21 mouse cellular contexts compared by ENCODE assay signal in the genomic region with DNA sequence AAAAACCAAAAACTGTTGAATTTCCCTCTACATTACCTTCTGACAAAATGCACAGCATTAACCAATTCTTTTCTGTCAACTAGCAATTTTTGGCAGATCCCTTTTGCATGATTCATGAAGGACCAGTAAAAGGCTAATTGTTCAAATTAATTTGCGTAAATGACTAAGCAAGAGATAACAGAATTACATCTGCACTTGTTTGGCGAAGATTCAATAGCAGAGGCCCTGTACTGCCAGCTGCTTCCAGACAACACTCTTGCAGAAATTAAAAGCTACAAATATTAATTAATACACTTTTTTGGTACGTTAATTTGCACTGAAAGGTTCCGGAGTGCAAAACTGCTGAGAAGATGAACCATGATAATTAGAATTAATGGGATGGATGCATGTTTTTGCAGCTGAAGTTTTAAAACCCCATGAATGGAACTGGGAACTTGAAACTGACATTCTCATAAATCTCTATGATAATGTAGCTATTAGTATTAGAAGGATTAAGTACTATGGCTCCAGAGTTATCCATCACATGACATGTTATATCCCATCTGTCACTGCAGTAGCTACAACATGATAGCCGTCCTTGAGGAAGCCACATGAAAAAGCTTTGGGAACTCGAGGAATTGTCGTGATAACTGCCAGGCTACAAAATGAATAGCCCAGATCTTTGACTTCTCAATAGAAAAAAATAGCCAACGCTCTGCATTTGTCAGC.
DNase-seq lines count a peak whose midpoint lies in the region; ATAC-seq and TF ChIP-seq lines count a peak whose summit lies in the region.
"Had no signal": no experiment of that assay in that cellular context is flagged by ENCODE, and none has a peak within 500 bp of the region (broad histone marks: within the 10 kb centered on the region; RNA-seq: fewer than 3 reads in every experiment).

No protein-coding gene starts in this region.

- TF ChIP-seq RAD21 in MEL (IDR thresholded peaks at IDR 0.05; ENCODE audit: low read depth, low read length) = no peak

- TF ChIP-seq CTCF in kidney, postnatal 0 days (IDR thresholded peaks at IDR 0.05; ENCODE audit: low read depth) = no peak
- TF ChIP-seq CTCF in MEL (IDR thresholded peaks at IDR 0.05 in 2 of 3, conservative IDR thresholded peaks at IDR 0.05 in 1 of 3; ENCODE audit: control insufficient read depth in 1 of 3, insufficient read depth in 1 of 3, low read depth in 2 of 3, low read length in 3 of 3, poor library complexity in 1 of 3, severe bottlenecking in 1 of 3) = no peak

- H3K36me3 ChIP-seq in kidney, postnatal 0 days (ENCODE audit: insufficient read depth, low read length) = no peaks in the 10 kb centered on the region
- H3K36me3 ChIP-seq in MEL (ENCODE audit: control insufficient read depth in 1 of 2, insufficient read depth in 2 of 2, low read length in 2 of 2) = peaks cover 0 to 4% of the 10 kb centered on the region in 2 experiments; a peak in 2 of 4 replicates
- no peaks in the 10 kb centered on the region for H3K36me3 ChIP-seq in hindbrain, embryonic 13.5 days
- H3K36me3 ChIP-seq: embryonic facial prominence, embryonic 12.5 days; limb, embryonic 10.5 days; liver, embryonic 13.5 days; stomach, embryonic 15.5 days had no signal

- H3K4me3 ChIP-seq in kidney, postnatal 0 days (replicated peaks; ENCODE audit: low read depth, low read length) = no peak overlapping the region
- no peak overlapping the region for H3K4me3 ChIP-seq in MEL (ENCODE audit: control insufficient read depth in 1 of 2, insufficient read depth in 1 of 2, low read depth in 2 of 2, low read length in 2 of 2)
- no peak overlapping the region for H3K4me3 ChIP-seq in hindbrain, embryonic 13.5 days
- H3K4me3 ChIP-seq: embryonic facial prominence, embryonic 12.5 days; gastrocnemius, adult 2 months; heart, adult 2 months; limb, embryonic 10.5 days; liver, embryonic 13.5 days; megakaryocyte, embryonic 14.5 days; stomach, embryonic 15.5 days had no signal

- ATAC-seq in kidney, postnatal 0 days (replicated peaks; ENCODE audit: low FRiP score, low read depth) = no peak
- ATAC-seq in hindbrain, embryonic 13.5 days (ENCODE audit: low FRiP score) = peak; percentile 76; the same call in 1 of the 2 replicates
- no peak for ATAC-seq in megakaryocyte-erythroid progenitor cell, adult 5-6 weeks (replicated peaks; ENCODE audit: low FRiP score, low TSS enrichment, poor library complexity, severe bottlenecking)
- ATAC-seq: inflammation-experienced regulatory T-cells, adult 6 months; lung, postnatal 0 days had no signal

- peak; percentile 61 for DNase-seq in kidney, postnatal 0 days (ENCODE audit: low spot score)
- DNase-seq in kidney, adult 9 months = no peak
- peak; percentile 6 for DNase-seq in MEL (ENCODE audit: low read depth, low spot score)
- DNase-seq in brain, adult 2 months (ENCODE audit: low read depth, low spot score) = peak; percentile 23
- DNase-seq in left cerebral cortex, postnatal 36 days (ENCODE audit: low spot score in 2 of 2) = no peak
- DNase-seq in cerebellum, postnatal 4 days (ENCODE audit: low spot score in 2 of 2) = no peak
- DNase-seq: adrenal gland, postnatal 10 days; cerebellum, adult 9-11 months; gastrocnemius, adult 2 months; heart, adult 2 months; liver, embryonic 13.5 days; spleen, adult 18-20 months; thymus, postnatal 14 days had no signal

- no peak overlapping the region for H3K27ac ChIP-seq in kidney, postnatal 0 days
- H3K27ac ChIP-seq in MEL (ENCODE audit: control insufficient read depth, low read depth, low read length) = no peak overlapping the region
- no peak overlapping the region for H3K27ac ChIP-seq in hindbrain, embryonic 13.5 days
- H3K27ac ChIP-seq: embryonic facial prominence, embryonic 12.5 days; gastrocnemius, adult 2 months; heart, adult 2 months; limb, embryonic 10.5 days; liver, embryonic 13.5 days; stomach, embryonic 15.5 days had no signal

- no peak overlapping the region for H3K4me2 ChIP-seq in kidney, postnatal 0 days (ENCODE audit: low read length)
- no peak overlapping the region for H3K4me2 ChIP-seq in hindbrain, embryonic 13.5 days
- H3K4me2 ChIP-seq: embryonic facial prominence, embryonic 12.5 days; liver, embryonic 13.5 days; stomach, embryonic 15.5 days had no signal

- H3K9me3 ChIP-seq in kidney, postnatal 0 days (replicated peaks; ENCODE audit: low read length) = no peaks in the 10 kb centered on the region
- H3K9me3 ChIP-seq in MEL (replicated peaks; ENCODE audit: insufficient read depth, low read length) = no peaks in the 10 kb centered on the region
- no peaks in the 10 kb centered on the region for H3K9me3 ChIP-seq in hindbrain, embryonic 13.5 days
- H3K9me3 ChIP-seq: embryonic facial prominence, embryonic 12.5 days; limb, embryonic 10.5 days; liver, embryonic 13.5 days; megakaryocyte, embryonic 14.5 days; stomach, embryonic 15.5 days had no signal

- H3K27me3 ChIP-seq in kidney, postnatal 0 days (ENCODE audit: insufficient read depth, low read length) = no peaks in the 10 kb centered on the region
- H3K27me3 ChIP-seq in MEL (ENCODE audit: control insufficient read depth in 1 of 2, insufficient read depth in 2 of 2, low read length in 2 of 2) = no peaks in the 10 kb centered on the region
- H3K27me3 ChIP-seq in hindbrain, embryonic 13.5 days = no peaks in the 10 kb centered on the region
- H3K27me3 ChIP-seq: embryonic facial prominence, embryonic 12.5 days; liver, embryonic 13.5 days; megakaryocyte, embryonic 14.5 days; stomach, embryonic 15.5 days had no signal

- H3K4me1 ChIP-seq in kidney, postnatal 0 days (replicated peaks; ENCODE audit: insufficient read depth, low read length) = no peaks in the 10 kb centered on the region
- no peaks in the 10 kb centered on the region for H3K4me1 ChIP-seq in MEL (ENCODE audit: control insufficient read depth in 1 of 2, insufficient read depth in 2 of 2, low read length in 2 of 2)
- no peaks in the 10 kb centered on the region for H3K4me1 ChIP-seq in hindbrain, embryonic 13.5 days (replicated peaks)
- H3K4me1 ChIP-seq: embryonic facial prominence, embryonic 12.5 days; limb, embryonic 10.5 days; liver, embryonic 13.5 days; megakaryocyte, embryonic 14.5 days; stomach, embryonic 15.5 days had no signal

- TF ChIP-seq POLR2A in MEL (IDR thresholded peaks at IDR 0.05; ENCODE audit: control insufficient read depth in 1 of 2, insufficient read depth in 1 of 2, low read depth in 1 of 2, low read length in 2 of 2, poor library complexity in 1 of 2) = no peak

- no peak overlapping the region for H3K9ac ChIP-seq in kidney, postnatal 0 days (ENCODE audit: low read depth, low read length)
- H3K9ac ChIP-seq in MEL (ENCODE audit: control insufficient read depth, low read depth, low read length, poor library complexity, severe bottlenecking) = no peak overlapping the region
- H3K9ac ChIP-seq in hindbrain, embryonic 13.5 days = no peak overlapping the region
- H3K9ac ChIP-seq: embryonic facial prominence, embryonic 12.5 days; liver, embryonic 13.5 days; stomach, embryonic 15.5 days had no signal

- H3K79me2 ChIP-seq in MEL (ENCODE audit: control insufficient read depth, insufficient read depth, low read length, poor library complexity) = no peaks in the 10 kb centered on the region

- WGBS in kidney, postnatal 0 days = 33% methylated on average over 8 of the region's 8 CpGs
- 36% methylated on average over 8 of the region's 8 CpGs for WGBS in hindbrain, embryonic 13.5 days

- TF ChIP-seq EP300 in MEL (IDR thresholded peaks at IDR 0.05; ENCODE audit: low read depth in 1 of 2, low read length in 2 of 2) = no peak

- intact Hi-C loops in left cerebral cortex, postnatal 36 days (cut with DNase I) = no loop called here

TF ChIP-seq in MEL, 35 proteins besides CTCF, POLR2A, EP300 and RAD21:
- TF ChIP-seq ZMIZ1 (IDR thresholded peaks at IDR 0.05; ENCODE audit: low read depth, low read length) (no peak), ETS1 (IDR thresholded peaks at IDR 0.05; ENCODE audit: low read depth, low read length) (0 out of 2 replicates have a peak, but pooled peaks have one; percentile 15), RCOR1 (IDR thresholded peaks at IDR 0.05; ENCODE audit: low read depth, low read length) (no peak)

Comparison
In these comparisons a context has a peak if more than half of its experiments do, and no peak if none do; other contexts are left out.
1. DNase-seq: peak in kidney, postnatal 0 days (single experiment), MEL (single experiment) and brain, adult 2 months (single experiment); none in kidney, adult 9 months (single experiment), left cerebral cortex, postnatal 36 days (0 of 2) and cerebellum, postnatal 4 days (0 of 2).